1 mouse cellular context compared by ENCODE assay signal in genomic region chr7:28350155-28350883, GRCm38 (mm10).
TF ChIP-seq lines count a peak whose summit lies in the region.

TSS of gene Rps16 (plus strand) at chr7:28350652.

TF ChIP-seq in CH12.LX, 34 proteins besides CTCF, POLR2A, EP300 and RAD21 (continued from another document):
- TF ChIP-seq MXI1 (IDR thresholded peaks at IDR 0.05; ENCODE audit: low read depth, low read length): peak; percentile 78; the same call in 1 of the 2 replicates
- TF ChIP-seq JUN (IDR thresholded peaks at IDR 0.05; ENCODE audit: insufficient read depth, low read depth, low read length): no peak
- TF ChIP-seq TBP (conservative IDR thresholded peaks at IDR 0.05; ENCODE audit: low read depth, low read length): peak; percentile 87
- peak; percentile 89; the same call in 1 of the 2 replicates for TF ChIP-seq KAT2A (IDR thresholded peaks at IDR 0.05; ENCODE audit: insufficient replicate concordance, low read length)
- peak; percentile 85; the same call in 1 of the 2 replicates for TF ChIP-seq E2F4 (IDR thresholded peaks at IDR 0.05; ENCODE audit: insufficient replicate concordance, low read depth, low read length)
- TF ChIP-seq IRF4 (IDR thresholded peaks at IDR 0.05; ENCODE audit: low read depth, low read length): peak; percentile 47
- TF ChIP-seq PAX5 (IDR thresholded peaks at IDR 0.05; ENCODE audit: low read length): no peak
- peak; percentile 94 for TF ChIP-seq ELF1 (IDR thresholded peaks at IDR 0.05; ENCODE audit: low read depth, low read length)
- TF ChIP-seq ZKSCAN1 (IDR thresholded peaks at IDR 0.05; ENCODE audit: borderline replicate concordance, low read depth, low read length): no peak
- peak; percentile 89 for TF ChIP-seq HCFC1 (IDR thresholded peaks at IDR 0.05; ENCODE audit: low read depth, low read length)
- no peak for TF ChIP-seq USF1 (IDR thresholded peaks at IDR 0.05; ENCODE audit: low read depth, low read length)
- peak; percentile 93 for TF ChIP-seq NELFE (IDR thresholded peaks at IDR 0.05; ENCODE audit: low read depth, low read length)
- TF ChIP-seq MYC (IDR thresholded peaks at IDR 0.05; ENCODE audit: low read depth, low read length): peak; percentile 85; the same call in 1 of the 2 replicates
- TF ChIP-seq POLR2AphosphoS2 (IDR thresholded peaks at IDR 0.05; ENCODE audit: low read depth, low read length): peak; percentile 80; the same call in 1 of the 2 replicates
- no peak; the same call in 1 of the 2 replicates for TF ChIP-seq RCOR1 (conservative IDR thresholded peaks at IDR 0.05; ENCODE audit: low read depth, low read length)
- peak; percentile 58; the same call in 1 of the 2 replicates for TF ChIP-seq CHD2 (IDR thresholded peaks at IDR 0.05; ENCODE audit: low read length)
- peak; percentile 93 for TF ChIP-seq TCF12 (IDR thresholded peaks at IDR 0.05; ENCODE audit: low read depth, low read length)
- no peak for TF ChIP-seq USF2 (conservative IDR thresholded peaks at IDR 0.05; ENCODE audit: low read depth, low read length)
- TF ChIP-seq MAFK (IDR thresholded peaks at IDR 0.05; ENCODE audit: insufficient replicate concordance, low read length): no peak
- peak; percentile 36; the same call in 1 of the 2 replicates for TF ChIP-seq GABPA (IDR thresholded peaks at IDR 0.05; ENCODE audit: insufficient replicate concordance, low read depth, low read length)
- no peak for TF ChIP-seq CHD1 (IDR thresholded peaks at IDR 0.05; ENCODE audit: low read depth, low read length)
- TF ChIP-seq MAZ (IDR thresholded peaks at IDR 0.05; ENCODE audit: low read depth, low read length): peak; percentile 98
